Mouse (Mus musculus) forebrain, postnatal 0 days (tissue): ENCODE data around the gene Tsc1. TPM values are rescaled to one million over a fixed set of nuclear protein-coding genes. Genes with fewer than 3 reads are reported as not detected.
A peak's percentile ranks its signal among the peaks of the same experiment; 100 is the strongest.

ENCODE experiments used
- ATAC-seq: fragments of 200-750 bp; cut with Nextera tagmentation; 2 replicates; pipeline ENCODE4 v1.8.0; 2017; ENCODE audit warnings: mild to moderate bottlenecking, moderate library complexity
- DNase-seq: peaks from one replicate; pipeline ENCODE4 v3.0.0-alpha.2; 2015
- H3K27ac ChIP-seq: fragments of 300-500 bp; sonication (generic); 2 replicates; pipeline ENCODE4 v1.5.1; 2014; ENCODE audit warnings: low read depth, mild to moderate bottlenecking, antibody characterized with exemption, low read length, moderate library complexity, mixed read lengths
- H3K27me3 ChIP-seq: fragments of 300-500 bp; sonication (generic); 2 replicates; pipeline ENCODE4 v1.6.1; 2014; ENCODE audit warnings: mild to moderate bottlenecking, low read length, mixed read lengths; ENCODE audit not compliant: insufficient read depth
- H3K36me3 ChIP-seq: fragments of 300-500 bp; sonication (generic); 2 replicates; pipeline ENCODE4 v1.6.1; 2014; ENCODE audit warnings: mild to moderate bottlenecking, moderate library complexity; ENCODE audit not compliant: insufficient read depth
- H3K4me1 ChIP-seq: fragments of 300-500 bp; sonication (generic); 2 replicates; pipeline ENCODE4 v1.6.1; 2014; ENCODE audit warnings: antibody characterized with exemption; ENCODE audit not compliant: insufficient read depth
- H3K4me2 ChIP-seq: fragments of 300-500 bp; sonication (generic); 2 replicates; pipeline ENCODE4 v1.6.1; 2014; ENCODE audit warnings: low read depth, mild to moderate bottlenecking, moderate library complexity
- H3K4me3 ChIP-seq: fragments of 300-500 bp; sonication (generic); 2 replicates; pipeline ENCODE4 v1.5.1; 2014; ENCODE audit warnings: low read depth, low read length, mixed read lengths
- H3K9ac ChIP-seq: fragments of 300-500 bp; sonication (generic); 2 replicates; pipeline ENCODE4 v1.6.1; 2014; ENCODE audit warnings: mild to moderate bottlenecking
- H3K9me3 ChIP-seq: fragments of 300-500 bp; sonication (generic); 2 replicates; pipeline ENCODE4 v1.6.1; 2016; ENCODE audit warnings: low read length
- CTCF ChIP-seq: sonication (generic); IDR thresholded peaks from 2 replicates; pipeline ENCODE4 v1.5.1; 2016; ENCODE audit warnings: antibody characterized with exemption, control low read depth, low read depth
- WGBS: fragments of 180-500 bp; shearing (Covaris S2); extraction: QIAGEN DNeasy Blood & Tissue Kit; methylation state at CpG from one replicate; pipeline ENCODE4 v1.1.7; 2014; 5-methylcytosine and 5-hydroxymethylcytosine counted together
- polyA plus RNA-seq: library from polyadenylated mRNA; unstranded; fragments of >200 nt; fragmentation: Nextera tagmentation; extraction: Ambion mirVana; gene quantifications from 2 replicates; pipeline ENCODE4 v1.2.1, GENCODE M21; 2015
- total RNA-seq: library from RNA; depleted of rRNA; stranded (reverse); fragments of >200 nt; gene quantifications from 2 replicates; pipeline ENCODE4 v1.2.3, GENCODE M21; 2014

Gene Tsc1
- total and polyA plus RNA-seq, 2 experiments from 2014 or later, result 16.8 to 43.4 TPM

DNA sequence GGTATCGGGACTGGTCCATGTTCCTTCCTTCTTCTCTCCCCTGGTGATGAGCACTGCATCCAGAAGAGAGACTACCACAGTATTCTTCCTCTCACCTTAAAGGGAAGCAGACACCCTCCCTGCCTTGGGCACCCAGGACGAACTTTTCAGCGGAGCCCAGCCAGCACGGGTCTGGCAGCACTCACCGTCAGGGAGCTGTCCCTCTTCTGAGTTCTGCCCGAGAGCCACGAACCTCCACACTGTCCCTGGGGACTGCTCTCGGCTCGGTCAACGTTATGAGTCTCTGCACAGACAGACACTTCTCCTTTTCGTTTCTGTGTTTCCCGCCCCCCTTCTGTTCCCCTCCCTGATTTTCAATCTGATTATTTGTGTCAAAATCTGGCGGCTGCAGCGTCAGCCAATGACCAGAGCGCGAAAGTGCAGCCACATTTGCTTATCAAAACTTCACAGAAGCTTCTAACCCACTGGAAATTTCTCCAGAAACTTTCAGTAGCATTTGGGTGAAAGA is 19.3 kb upstream of the Tsc1 start, which contains the start of gene Gfi1b:
TSS of gene Gfi1b (minus strand) at position 319 of the 508 bp plus-strand sequence.
- no peaks in the 10 kb centered on the region for H3K9me3 ChIP-seq
- no peak within 1 kb of the TSS for H3K27ac ChIP-seq
- no peak within 1 kb of the TSS for H3K4me3 ChIP-seq
- H3K36me3 ChIP-seq, result no peaks in the 10 kb centered on the region
- TF ChIP-seq CTCF, result no peak
- DNase-seq (no peak), ATAC-seq (no peak)
- H3K4me2 ChIP-seq, result no peak within 1 kb of the TSS
- H3K9ac ChIP-seq, result no peak within 1 kb of the TSS
- 5% methylated on average over 16 of the region's 16 CpGs for WGBS
- H3K4me1 ChIP-seq, result no peaks in the 10 kb centered on the region
- 0 out of 2 replicates have a peak, but pooled peaks cover 4% of the 10 kb centered on the region for H3K27me3 ChIP-seq

DNA sequence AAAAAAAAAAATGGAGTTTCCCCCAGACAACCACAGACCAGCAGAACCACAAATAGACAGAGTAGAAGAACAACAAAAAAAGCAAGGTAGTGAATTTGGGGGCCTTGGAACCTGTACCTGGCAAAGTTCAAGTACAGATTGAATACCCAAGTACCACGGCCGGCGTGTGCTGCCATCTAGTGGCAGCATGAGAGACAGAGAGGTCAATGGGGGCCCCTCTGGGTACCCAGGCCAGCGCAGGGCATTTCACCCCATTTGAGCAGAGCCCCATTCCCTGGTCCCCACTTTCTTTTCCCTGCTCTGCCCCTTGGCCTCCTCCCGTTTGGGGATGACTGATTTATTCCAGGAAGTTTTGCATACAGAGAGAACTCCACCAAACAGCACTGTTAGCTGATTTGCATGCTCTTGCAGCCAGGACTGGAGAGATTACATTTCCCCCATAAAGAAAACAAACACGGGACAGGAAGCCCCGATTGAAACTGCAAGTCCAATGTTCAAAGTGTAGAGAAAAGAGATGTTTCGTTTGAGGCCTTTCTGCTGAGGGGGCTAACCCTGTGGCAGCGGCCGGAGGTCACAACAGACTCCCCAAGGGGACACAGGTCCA is 18.4 kb upstream of the Tsc1 start:
- no peak overlapping the region for H3K4me2 ChIP-seq
- no peak for ATAC-seq

DNA sequence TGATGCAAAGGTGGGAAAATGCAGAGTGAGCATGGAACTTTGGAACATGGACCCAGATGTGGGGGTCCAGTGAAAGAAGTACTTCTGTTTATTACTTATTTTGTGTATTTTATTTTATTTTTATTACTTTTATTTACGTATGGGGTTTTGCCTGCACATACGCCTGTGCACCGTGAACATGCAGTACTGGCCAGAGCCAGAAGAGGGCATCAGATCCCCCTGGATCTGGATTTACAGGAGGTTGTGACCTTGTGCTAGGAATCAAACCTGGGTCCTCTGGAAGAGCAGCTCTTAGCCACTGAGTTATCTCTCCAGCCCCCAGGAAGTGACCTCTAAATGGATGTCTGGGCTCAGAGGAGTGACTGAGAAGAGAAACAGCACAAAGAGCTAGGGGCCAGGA is 16.2 kb upstream of the Tsc1 start:
- Histone ChIP-seq H3K27me3 (0 out of 2 replicates have a peak, but pooled peaks cover 4% of the 10 kb centered on the region), H3K27ac (no peak overlapping the region), H3K4me3 (no peak overlapping the region), H3K4me1 (no peaks in the 10 kb centered on the region), H3K9me3 (no peaks in the 10 kb centered on the region), H3K9ac (no peak overlapping the region), H3K4me2 (no peak overlapping the region), H3K36me3 (no peaks in the 10 kb centered on the region)
- no peak; the same call in 1 of the 2 replicates for TF ChIP-seq CTCF
- DNase-seq (no peak), ATAC-seq (no peak)
- 86% methylated on average over 3 of the region's 3 CpGs for WGBS

More for the DNA sequence above, 18.4 kb upstream of the Tsc1 start:
- 0 out of 2 replicates have a peak, but pooled peaks cover 4% of the 10 kb centered on the region for H3K27me3 ChIP-seq
- H3K4me3 ChIP-seq, result no peak overlapping the region
- WGBS, result 27% methylated on average over 10 of the region's 10 CpGs
- no peak for DNase-seq
- no peaks in the 10 kb centered on the region for H3K4me1 ChIP-seq
- TF ChIP-seq CTCF, result peak; percentile 60
- no peaks in the 10 kb centered on the region for H3K36me3 ChIP-seq
- no peak overlapping the region for H3K27ac ChIP-seq
- H3K9ac ChIP-seq, result no peak overlapping the region
- H3K9me3 ChIP-seq, result no peaks in the 10 kb centered on the region

DNA sequence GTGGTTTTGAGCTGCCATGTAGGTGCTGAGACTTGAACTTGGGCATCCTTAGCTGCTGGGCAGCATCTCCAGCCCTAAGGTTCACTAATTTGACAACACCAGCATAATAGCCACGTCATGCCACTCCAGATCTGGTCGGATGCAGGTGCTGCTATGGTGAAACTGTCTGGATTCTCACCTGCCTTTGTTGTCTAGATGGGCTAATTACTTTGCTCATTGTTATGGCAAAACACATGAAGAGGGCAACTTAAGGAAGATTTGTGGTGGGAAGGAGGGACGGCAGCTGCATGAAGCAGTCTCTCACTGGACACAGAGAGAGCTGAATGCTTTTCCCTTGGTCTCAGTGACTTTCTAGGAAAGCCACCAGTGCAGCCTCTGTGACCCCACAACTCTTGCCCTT is 15.0 kb upstream of the Tsc1 start:
- Histone ChIP-seq H3K27me3 (0 out of 2 replicates have a peak, but pooled peaks cover 3% of the 10 kb centered on the region), H3K4me2 (no peak overlapping the region), H3K4me3 (no peak overlapping the region), H3K4me1 (no peaks in the 10 kb centered on the region), H3K27ac (no peak overlapping the region), H3K9me3 (no peaks in the 10 kb centered on the region), H3K9ac (no peak overlapping the region), H3K36me3 (no peaks in the 10 kb centered on the region)
- DNase-seq, result no peak
- no peak for ATAC-seq
- no peak for TF ChIP-seq CTCF
- WGBS, result 76% methylated on average over 3 of the region's 3 CpGs

DNA sequence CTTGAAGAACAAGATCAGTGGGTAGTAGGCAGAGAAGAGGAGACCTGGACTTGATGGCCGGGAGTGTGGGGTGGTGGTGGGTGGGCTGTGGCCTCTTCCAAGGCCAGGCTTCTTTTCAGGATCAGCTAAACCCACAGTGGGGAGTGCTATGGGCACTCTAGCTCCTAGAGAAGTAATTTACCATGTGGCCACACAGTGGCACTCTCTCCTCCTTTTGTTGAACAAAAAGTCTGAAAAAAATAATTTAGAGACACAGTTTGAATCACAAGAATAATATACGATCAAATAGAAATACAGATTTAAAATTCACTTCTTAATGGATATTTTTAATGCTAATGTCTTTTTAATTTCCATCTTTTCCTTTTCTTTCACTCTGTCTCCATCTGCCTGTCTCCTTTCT is 13.0 kb upstream of the Tsc1 start:
- ATAC-seq, result no peak
- 49% methylated on average over 2 of the region's 2 CpGs for WGBS

DNA sequence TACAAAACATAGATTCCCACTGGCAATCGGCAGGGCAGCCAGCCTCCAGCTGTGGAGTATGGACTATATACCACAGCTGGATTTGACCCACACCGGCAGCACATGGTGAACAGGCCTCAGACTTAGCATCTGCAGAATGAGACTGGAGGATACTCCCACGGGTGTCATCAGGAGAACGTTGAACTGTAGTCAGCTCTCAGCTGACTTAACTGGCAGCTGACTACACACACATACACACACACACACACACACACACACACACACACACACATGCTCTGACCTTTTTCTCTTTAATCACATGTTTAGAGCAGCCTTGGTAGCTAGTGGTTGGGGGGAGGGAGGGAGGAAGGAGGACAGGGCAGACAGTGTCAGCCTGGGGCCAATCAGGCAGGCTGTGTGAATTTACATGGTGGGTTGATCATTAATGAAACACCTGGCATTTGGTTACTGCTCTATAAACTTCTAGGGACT is 11.1 kb upstream of the Tsc1 start:
- TF ChIP-seq CTCF, result no peak
- no peak for DNase-seq
- Histone ChIP-seq H3K27ac (no peak overlapping the region), H3K4me3 (no peak overlapping the region), H3K36me3 (no peaks in the 10 kb centered on the region), H3K4me1 (no peaks in the 10 kb centered on the region), H3K4me2 (no peak overlapping the region), H3K9ac (no peak overlapping the region), H3K9me3 (no peaks in the 10 kb centered on the region), H3K27me3 (no peaks in the 10 kb centered on the region)
- 60% methylated on average over 4 of the region's 4 CpGs for WGBS
- ATAC-seq, result no peak

More for the DNA sequence above, 13.0 kb upstream of the Tsc1 start:
- TF ChIP-seq CTCF, result peak; percentile 44
- Histone ChIP-seq H3K36me3 (no peaks in the 10 kb centered on the region), H3K4me2 (no peak overlapping the region), H3K4me1 (no peaks in the 10 kb centered on the region), H3K27ac (no peak overlapping the region), H3K4me3 (no peak overlapping the region), H3K9ac (no peak overlapping the region), H3K27me3 (no peaks in the 10 kb centered on the region), H3K9me3 (no peaks in the 10 kb centered on the region)
- DNase-seq, result no peak

DNA sequence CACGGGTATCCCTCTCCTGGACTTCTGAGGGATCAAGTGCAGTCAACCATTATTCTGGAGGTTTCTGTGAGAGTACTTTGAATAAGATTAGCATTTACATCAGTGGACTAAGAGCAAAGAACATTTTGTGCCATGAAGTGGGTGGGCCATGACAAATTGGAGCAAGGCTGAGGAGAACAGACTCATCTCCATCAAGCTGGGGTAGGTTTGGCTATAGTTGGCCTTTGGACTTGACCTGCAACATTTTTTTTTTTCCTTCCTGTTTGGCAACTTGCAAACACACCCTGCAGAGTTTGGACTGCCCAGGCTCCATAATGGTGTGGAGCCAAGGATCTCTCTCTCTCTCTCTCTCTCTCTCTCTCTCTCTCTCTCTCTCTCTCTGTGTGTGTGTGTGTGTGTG is 8.4 kb upstream of the Tsc1 start:
- TF ChIP-seq CTCF, result no peak
- Histone ChIP-seq H3K4me3 (no peak overlapping the region), H3K36me3 (no peaks in the 10 kb centered on the region), H3K27me3 (no peaks in the 10 kb centered on the region), H3K4me1 (no peaks in the 10 kb centered on the region), H3K27ac (no peak overlapping the region), H3K9me3 (no peaks in the 10 kb centered on the region), H3K9ac (no peak overlapping the region), H3K4me2 (no peak overlapping the region)
- ATAC-seq (no peak), DNase-seq (no peak)
- WGBS, result 60% methylated on average over 1 of the region's 1 CpGs
